Mouse (Mus musculus) forebrain, embryonic 11.5 days (tissue): Measurements from ENCODE around the gene Slx1b. TPM values are rescaled to one million over a fixed set of nuclear protein-coding genes. Genes with fewer than 3 reads are reported as not detected.
"Not testable (repeated sequence)": the region's sequence is repeated elsewhere in the genome, so short reads cannot be mapped to it uniquely, and the experiment has no call there.

Experiments
- ATAC-seq: fragments of 200-750 bp; cut with Nextera tagmentation; replicated peaks from 2 replicates; pipeline ENCODE4 v1.8.0; 2017; ENCODE audit warnings: moderate TSS enrichment; ENCODE audit not compliant: low FRiP score
- DNase-seq: peaks from one replicate; pipeline ENCODE4 v3.0.0-alpha.2; 2017; ENCODE audit warnings: low spot score
- H3K27ac ChIP-seq: fragments of 300-500 bp; sonication (generic); 2 replicates; pipeline ENCODE4 v1.5.1; 2014; ENCODE audit warnings: low read depth, low read length
- H3K27me3 ChIP-seq: fragments of 300-500 bp; sonication (generic); 2 replicates; pipeline ENCODE4 v1.6.1; 2014; ENCODE audit warnings: mild to moderate bottlenecking, low read length, mixed read lengths; ENCODE audit not compliant: control insufficient read depth, insufficient read depth
- H3K36me3 ChIP-seq: fragments of 300-500 bp; sonication (generic); 2 replicates; pipeline ENCODE4 v1.6.1; 2014; ENCODE audit warnings: mild to moderate bottlenecking, low read length, moderate library complexity, mixed read lengths; ENCODE audit not compliant: control insufficient read depth, insufficient read depth
- H3K4me1 ChIP-seq: fragments of 300-500 bp; sonication (generic); replicated peaks from 2 replicates; pipeline ENCODE4 v1.6.1; 2014; ENCODE audit warnings: low read length, mixed read lengths; ENCODE audit not compliant: control insufficient read depth, insufficient read depth
- H3K4me2 ChIP-seq: fragments of 300-500 bp; sonication (generic); 2 replicates; pipeline ENCODE4 v1.6.1; 2014; ENCODE audit warnings: low read depth, mild to moderate bottlenecking, low read length, moderate library complexity, mixed read lengths; ENCODE audit not compliant: severe bottlenecking
- H3K4me3 ChIP-seq: fragments of 300-500 bp; sonication (generic); 2 replicates; pipeline ENCODE4 v1.5.1; 2014; ENCODE audit warnings: low read depth, low read length
- H3K9ac ChIP-seq: fragments of 300-500 bp; sonication (generic); 2 replicates; pipeline ENCODE4 v1.6.1; 2014; ENCODE audit warnings: low read length
- H3K9me3 ChIP-seq: fragments of 300-500 bp; sonication (generic); 2 replicates; pipeline ENCODE4 v1.6.1; 2016; ENCODE audit warnings: low read length, mixed read lengths; ENCODE audit not compliant: control insufficient read depth
- WGBS: fragments of 180-500 bp; shearing (Covaris S2); extraction: QIAGEN DNeasy Blood & Tissue Kit; methylation state at CpG from one replicate; pipeline ENCODE4 v1.1.7; 2014; 5-methylcytosine and 5-hydroxymethylcytosine counted together
- polyA plus RNA-seq: library from polyadenylated mRNA; unstranded; fragments of >200 nt; fragmentation: Nextera tagmentation; extraction: Ambion mirVana; gene quantifications from 2 replicates; pipeline ENCODE4 v1.2.1, GENCODE M21; 2014

Slx1b gene
- polyA plus RNA-seq, 1 experiment from 2014 or later = 13.1 TPM

DNA sequence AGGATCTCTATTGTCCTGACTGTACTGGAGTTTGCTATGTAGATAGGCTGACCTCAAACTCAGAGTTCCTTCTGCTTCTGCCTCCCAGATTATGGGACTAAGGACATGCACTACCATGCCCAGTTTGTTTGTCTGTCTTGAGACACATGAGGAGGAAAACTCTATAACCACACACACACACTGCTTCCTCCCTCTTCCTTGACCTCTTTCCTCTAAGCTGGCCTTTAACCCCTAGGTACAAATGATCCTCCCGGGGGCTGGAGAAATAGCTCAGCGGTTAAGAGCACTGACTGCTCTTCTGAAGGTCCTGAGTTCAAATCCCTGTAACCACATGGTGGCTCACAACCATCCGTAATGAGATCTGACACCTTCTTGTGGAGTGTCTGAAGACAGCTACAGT, 51.2 kb downstream of the Slx1b start:
- Histone ChIP-seq H3K9me3 (no peaks in the 10 kb centered on the region), H3K27ac (no peak overlapping the region), H3K27me3 (no peaks in the 10 kb centered on the region), H3K4me1 (no peaks in the 10 kb centered on the region), H3K4me3 (no peak overlapping the region), H3K4me2 (no peak overlapping the region), H3K9ac (no peak overlapping the region), H3K36me3 (no peaks in the 10 kb centered on the region)
- ATAC-seq (no peak), DNase-seq (no peak)
- 83% methylated on average over 3 of the region's 3 CpGs for WGBS

GRCm38 (mm10) chr7:126643244-126643617, 52.4 kb downstream of the Slx1b start:
- DNase-seq, H3K4me1 ChIP-seq, H3K36me3 ChIP-seq, H3K9me3 ChIP-seq, H3K4me3 ChIP-seq, H3K9ac ChIP-seq, H3K27ac ChIP-seq, ATAC-seq, H3K4me2 ChIP-seq, H3K27me3 ChIP-seq: not testable (repeated sequence)
- WGBS = 85% methylated on average over 3 of the region's 3 CpGs

DNA sequence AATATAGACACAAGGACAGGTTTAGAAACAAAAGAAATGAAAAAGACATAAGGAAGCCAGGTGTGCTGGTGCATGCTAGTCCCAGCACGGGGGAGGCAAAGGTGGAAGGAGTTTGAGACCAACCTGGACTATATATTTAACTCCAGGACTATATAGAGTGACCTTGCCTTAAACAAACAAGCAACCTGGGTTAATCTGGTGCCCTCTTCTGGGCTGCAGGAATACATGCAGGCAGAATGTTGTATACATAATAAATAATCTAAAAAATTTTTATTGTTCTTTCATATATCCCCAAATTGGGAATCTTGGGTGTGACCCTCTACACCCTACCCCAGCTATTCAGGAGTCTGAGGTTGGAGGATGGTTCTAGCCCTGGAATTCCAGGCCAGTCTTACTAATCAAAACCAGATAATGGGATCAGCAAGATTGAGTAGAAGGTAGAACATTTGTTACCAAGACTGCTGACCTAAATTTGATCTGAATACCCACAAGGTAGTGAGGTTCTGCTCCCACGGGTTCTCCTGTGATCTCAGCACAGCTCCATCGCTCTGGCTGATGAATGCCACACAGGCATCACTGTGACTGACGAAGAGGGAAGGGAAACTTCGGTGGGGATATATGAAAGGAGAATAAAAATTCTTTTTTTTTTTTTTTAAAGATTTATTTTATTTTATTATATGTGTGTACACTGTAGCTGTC, 52.9 kb downstream of the Slx1b start:
- WGBS = 76% methylated on average over 5 of the region's 5 CpGs
- Histone ChIP-seq H3K27ac (no peak overlapping the region), H3K36me3 (no peaks in the 10 kb centered on the region), H3K9ac (no peak overlapping the region), H3K4me2 (no peak overlapping the region), H3K4me1 (no peaks in the 10 kb centered on the region), H3K9me3 (no peaks in the 10 kb centered on the region), H3K4me3 (no peak overlapping the region), H3K27me3 (no peaks in the 10 kb centered on the region)
- DNase-seq (no peak), ATAC-seq (no peak)

Other genes starting within 250 kb of the Slx1b start
- not detected in 2 replicates for gene Atp2a1, start 232.7 kb downstream of the Slx1b start, polyA plus RNA-seq
- 53.5 and 55.6 TPM in 2 replicates for gene Sh2b1, start 220.4 kb downstream of the Slx1b start, polyA plus RNA-seq
- 138 and 160 TPM in 2 replicates for gene Tufm, start 208.4 kb downstream of the Slx1b start, polyA plus RNA-seq
- 81.4 and 81.8 TPM in 2 replicates for gene Atxn2l, start 192.3 kb downstream of the Slx1b start, polyA plus RNA-seq
- 175 and 184 TPM in 2 replicates for gene Eif3c, start 129.4 kb downstream of the Slx1b start, polyA plus RNA-seq
- gene Apobr, start 110.8 kb downstream of the Slx1b start, polyA plus RNA-seq = 0.69 and 0.77 TPM in 2 replicates
- gene Cln3, start 110.0 kb downstream of the Slx1b start, polyA plus RNA-seq = 22.8 and 23.0 TPM in 2 replicates
- not detected in 2 replicates for gene Il27, start 100.8 kb downstream of the Slx1b start, polyA plus RNA-seq
- 1.6 and 3.2 TPM in 2 replicates for gene Nupr1, start 64.9 kb downstream of the Slx1b start, polyA plus RNA-seq
- 53.6 and 72.3 TPM in 2 replicates for gene Sgf29, start 46.5 kb downstream of the Slx1b start, polyA plus RNA-seq
- gene Sult1a1, start 19.4 kb downstream of the Slx1b start, polyA plus RNA-seq = 0.21 and 0.52 TPM in 2 replicates
- gene Bola2, start 383 bp downstream of the Slx1b start, polyA plus RNA-seq = 162 and 167 TPM in 2 replicates
- 39.0 and 45.8 TPM in 2 replicates for gene Coro1a, start 12.0 kb upstream of the Slx1b start, polyA plus RNA-seq
- 40.1 and 50.6 TPM in 2 replicates for gene Mapk3, start 63.8 kb upstream of the Slx1b start, polyA plus RNA-seq
- gene Gdpd3, start 70.5 kb upstream of the Slx1b start, polyA plus RNA-seq = 1.5 and 1.9 TPM in 2 replicates
- gene Ypel3, start 81.2 kb upstream of the Slx1b start, polyA plus RNA-seq = 63.9 and 80.5 TPM in 2 replicates
- gene Tbx6, start 85.7 kb upstream of the Slx1b start, polyA plus RNA-seq = 0.28 and 0.61 TPM in 2 replicates
- gene Ppp4c, start 96.7 kb upstream of the Slx1b start, polyA plus RNA-seq = 348 and 392 TPM in 2 replicates
- 10.2 and 10.6 TPM in 2 replicates for gene Fam57b, start 101.9 kb upstream of the Slx1b start, polyA plus RNA-seq
- not detected in 2 replicates for gene 4930451I11Rik, start 135.9 kb upstream of the Slx1b start, polyA plus RNA-seq
- 9.3 and 11.2 TPM in 2 replicates for gene Doc2a, start 151.6 kb upstream of the Slx1b start, polyA plus RNA-seq
- gene Hirip3, start 166.2 kb upstream of the Slx1b start, polyA plus RNA-seq = 29.9 and 38.8 TPM in 2 replicates
- gene Ino80e, start 166.6 kb upstream of the Slx1b start, polyA plus RNA-seq = 117 and 118 TPM in 2 replicates
- 43.4 and 44.8 TPM in 2 replicates for gene Taok2, start 188.9 kb upstream of the Slx1b start, polyA plus RNA-seq
- 21.3 and 24.4 TPM in 2 replicates for gene Tmem219, start 227.1 kb upstream of the Slx1b start, polyA plus RNA-seq
- 26.5 and 28.8 TPM in 2 replicates for gene Kctd13, start 233.1 kb upstream of the Slx1b start, polyA plus RNA-seq